Mouse (Mus musculus): ENCODE measurements around the gene Pfas. TPM values are rescaled to one million over a fixed set of nuclear protein-coding genes. Genes with fewer than 3 reads are reported as not detected.
"Not testable (repeated sequence)": the region's sequence is repeated elsewhere in the genome, so short reads cannot be mapped to it uniquely, and the experiment has no call there.

Gene Pfas
- total RNA-seq, 2 experiments from 2014 or later = 77.9 to 101 TPM

DNA sequence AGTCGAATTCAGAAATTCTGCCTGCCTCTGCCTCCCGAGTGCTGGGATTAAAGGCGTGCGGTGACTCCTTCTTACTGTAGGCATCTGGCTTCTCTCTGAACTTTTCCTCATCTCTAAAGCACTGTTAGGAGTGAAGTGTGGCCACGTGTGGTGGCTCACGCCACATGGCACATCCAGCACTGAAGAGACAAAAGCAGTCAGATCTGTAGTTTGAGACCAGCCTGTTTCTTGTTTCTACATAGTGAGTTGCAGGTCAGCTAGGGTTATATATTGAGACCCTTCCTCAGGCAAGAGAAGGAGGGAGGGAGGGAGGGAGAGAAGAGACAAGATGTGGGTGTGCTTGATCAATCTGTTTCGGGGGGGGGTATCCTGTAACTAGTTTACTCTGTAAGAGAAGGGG lies 33.2 kb downstream of the Pfas start, which contains the start of gene Rangrf:
Gene Rangrf, minus strand, starts transcription at position 101 of the 400 bp plus-strand sequence.
- ATAC-seq (replicated peaks; ENCODE audit: low FRiP score, low TSS enrichment, poor library complexity, severe bottlenecking) = no peak

DNA sequence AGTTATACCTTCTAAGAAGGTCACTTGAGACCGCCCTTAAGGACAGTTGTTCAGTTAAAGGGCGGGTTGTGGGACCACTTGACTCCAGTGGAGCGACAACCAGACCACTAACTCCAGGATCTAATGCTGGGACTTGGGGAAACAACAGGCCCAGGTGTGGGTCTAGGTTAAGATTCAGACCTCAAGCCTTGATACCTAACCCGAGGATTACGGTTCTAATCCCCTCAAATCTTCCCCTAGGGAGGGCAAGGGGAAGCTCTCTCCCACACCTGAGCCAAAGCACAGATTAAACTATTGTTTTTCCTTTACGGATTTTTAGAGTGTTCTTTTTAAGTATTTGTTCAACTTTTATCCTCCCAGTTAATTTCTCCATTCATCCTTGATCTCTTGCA lies 34.2 kb downstream of the Pfas start:
- no peak for ATAC-seq (replicated peaks; ENCODE audit: low FRiP score, low TSS enrichment, poor library complexity, severe bottlenecking)

DNA sequence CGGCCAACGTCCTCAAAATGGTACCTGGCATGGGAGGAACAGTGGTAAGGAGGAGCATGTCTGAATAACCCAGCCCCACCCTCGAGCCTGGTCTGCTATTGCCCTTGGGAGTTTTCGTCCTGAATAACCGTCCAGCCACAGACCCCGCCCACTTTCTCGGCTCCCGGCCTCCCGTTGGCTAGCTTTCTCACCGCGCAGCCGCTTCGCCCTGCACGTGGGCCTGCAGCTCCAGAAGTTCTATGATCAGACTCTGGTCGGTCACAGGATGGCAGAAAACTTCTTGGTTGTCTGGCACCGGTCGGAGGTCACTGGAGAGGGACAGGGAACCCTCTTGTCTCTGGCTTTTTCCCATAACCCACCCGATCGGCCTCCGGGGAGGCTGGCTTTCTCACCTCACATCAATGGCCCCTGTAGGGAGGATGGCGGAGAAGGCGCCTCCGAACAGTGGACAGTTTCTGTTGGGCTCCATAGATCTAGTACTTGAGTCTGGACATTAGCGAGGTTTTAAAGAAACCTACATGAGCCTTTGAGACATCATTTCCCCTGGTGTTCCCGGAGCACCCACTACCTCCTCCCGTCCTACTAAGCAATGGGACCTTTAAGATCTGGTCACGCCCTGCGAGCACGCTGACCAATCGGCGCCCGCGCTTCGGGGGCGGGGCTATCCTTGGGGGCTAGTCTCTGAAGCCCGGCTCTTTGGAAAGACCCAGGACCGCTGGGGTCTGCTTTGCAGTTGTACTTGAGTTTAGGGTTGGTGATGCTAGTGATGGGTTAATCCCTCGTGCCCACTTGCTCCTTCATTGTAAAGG lies 34.8 kb downstream of the Pfas start:
- peak; percentile 83 for ATAC-seq (replicated peaks; ENCODE audit: low FRiP score, low TSS enrichment, poor library complexity, severe bottlenecking)

DNA sequence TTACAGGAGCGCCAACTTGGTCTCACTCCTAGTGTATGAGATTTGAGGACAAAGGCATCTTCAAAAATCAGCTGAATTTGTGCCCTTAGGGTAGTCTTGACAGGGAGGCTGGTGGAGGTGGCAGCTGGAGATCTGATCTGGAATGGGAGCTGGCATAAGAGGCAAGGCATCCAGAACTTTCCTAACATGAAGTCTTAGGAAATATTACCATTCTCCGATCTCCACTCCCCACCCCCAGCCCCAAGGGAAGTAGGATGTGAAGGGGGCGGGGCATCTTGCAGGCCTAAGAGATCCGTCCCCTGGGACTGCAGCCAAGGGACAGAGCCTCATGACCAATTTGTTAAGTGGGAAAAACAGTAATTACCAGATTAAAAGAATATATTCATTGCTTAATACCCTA lies 38.0 kb downstream of the Pfas start:
- ATAC-seq (replicated peaks; ENCODE audit: low FRiP score, low TSS enrichment, poor library complexity, severe bottlenecking) = no peak

DNA sequence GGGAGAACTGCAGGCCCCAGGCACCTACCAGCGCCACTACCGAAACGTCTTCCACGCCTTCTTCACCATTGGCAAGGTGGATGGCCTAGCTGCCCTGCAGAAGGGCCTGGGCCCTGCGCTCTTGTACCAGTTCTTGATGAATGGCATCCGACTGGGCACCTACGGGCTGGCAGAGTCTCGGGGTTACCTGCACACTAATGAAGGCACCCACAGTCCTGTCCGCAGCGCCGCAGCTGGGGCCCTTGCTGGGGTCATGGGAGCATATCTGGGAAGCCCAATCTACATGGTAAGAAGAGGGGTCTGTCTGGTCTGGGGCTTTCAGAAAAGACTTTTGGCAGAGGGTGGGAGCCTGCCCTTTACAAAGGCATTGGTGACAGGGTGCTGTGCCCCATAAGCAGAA lies 39.5 kb downstream of the Pfas start:
- no peak for ATAC-seq (replicated peaks; ENCODE audit: low FRiP score, low TSS enrichment, poor library complexity, severe bottlenecking)

DNA sequence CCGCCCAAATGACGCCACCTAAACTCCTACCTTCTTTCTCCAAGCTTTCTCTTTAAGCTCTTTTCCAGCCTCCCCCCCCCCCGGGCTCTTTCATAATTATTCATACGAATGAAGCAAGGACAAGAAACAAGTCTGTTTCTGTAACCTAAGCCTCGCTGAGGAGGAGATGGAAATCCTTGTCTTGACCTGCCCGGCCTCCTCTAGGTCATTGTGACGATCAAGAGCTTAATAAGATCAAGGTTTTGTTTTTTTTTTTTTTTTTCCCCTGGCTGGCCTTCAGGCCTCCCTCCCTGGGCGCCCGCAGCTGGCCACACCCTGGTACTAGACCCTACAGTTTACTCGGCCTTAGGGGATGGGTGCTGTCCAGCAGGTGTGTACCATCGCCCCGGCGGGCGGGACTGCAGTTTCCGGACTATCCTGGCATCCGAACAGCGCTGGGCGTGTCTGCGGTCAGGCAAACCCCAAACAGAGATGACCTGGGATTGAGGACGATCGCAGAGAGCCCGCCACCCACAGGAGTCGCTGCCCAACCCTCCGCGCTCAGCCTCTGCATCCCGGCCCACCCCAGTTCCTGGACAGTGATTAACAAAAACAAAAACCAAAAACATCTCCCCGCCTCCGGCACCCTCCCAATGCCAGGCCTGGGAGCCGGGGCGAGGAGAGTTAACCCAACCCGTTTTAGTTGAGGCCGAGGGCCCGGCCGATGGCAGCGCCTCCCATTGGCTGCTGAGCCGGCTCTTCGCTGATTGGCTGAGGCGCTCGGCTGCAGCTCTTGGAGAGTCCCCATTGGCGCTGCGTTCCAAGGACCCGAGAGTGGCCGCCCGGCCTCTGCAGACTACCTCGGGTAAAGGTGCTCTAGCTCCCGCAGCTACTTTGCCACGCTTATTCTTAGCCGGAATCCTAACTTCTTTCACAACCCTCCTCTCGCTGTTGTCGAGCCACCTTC lies 40.6 kb downstream of the Pfas start, which contains the start of gene Slc25a35:
Gene Slc25a35, plus strand, starts transcription at position 795 of the 946 bp plus-strand sequence.
- peak; percentile 91 for ATAC-seq (replicated peaks; ENCODE audit: low FRiP score, low TSS enrichment, poor library complexity, severe bottlenecking)

DNA sequence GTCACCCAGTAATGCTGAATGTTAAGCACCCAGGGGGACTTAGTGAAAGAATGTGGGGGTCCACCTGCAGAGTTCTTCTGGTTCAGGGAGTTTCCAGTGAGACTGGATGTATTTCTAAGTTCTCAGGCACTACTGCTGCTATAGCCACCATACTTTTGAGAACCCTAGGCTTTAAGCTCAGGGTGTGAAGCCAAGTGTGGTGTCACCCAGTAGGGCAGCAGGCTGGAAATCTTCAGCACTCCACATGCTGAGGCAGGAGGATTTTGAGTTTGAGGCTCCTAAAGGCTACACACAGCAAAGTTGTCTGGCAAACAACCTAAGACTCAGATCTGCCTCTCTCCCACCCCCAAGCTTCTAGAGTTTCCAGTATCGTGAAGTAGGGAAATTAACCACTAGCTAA lies 41.7 kb downstream of the Pfas start:
- ATAC-seq (replicated peaks; ENCODE audit: low FRiP score, low TSS enrichment, poor library complexity, severe bottlenecking) = no peak

DNA sequence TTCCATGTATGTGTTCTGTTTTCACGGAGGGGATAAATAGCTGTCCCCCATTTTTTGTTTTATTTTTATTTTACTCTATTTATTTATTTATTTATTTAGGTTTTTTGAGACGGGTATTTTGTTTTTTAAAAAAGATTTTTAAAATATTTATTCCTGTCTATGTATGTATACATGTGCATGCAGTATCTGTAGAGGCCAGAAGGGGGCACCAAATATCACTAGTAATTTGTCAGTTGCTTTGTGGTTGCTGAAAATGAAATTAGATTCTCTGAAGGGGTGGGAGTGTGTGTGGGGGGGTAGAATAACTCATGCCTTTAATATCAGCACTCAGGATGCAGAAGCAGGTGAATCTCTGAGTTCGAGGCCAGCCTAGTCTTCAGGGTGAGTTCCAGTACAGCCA lies 42.4 kb downstream of the Pfas start:
- ATAC-seq (replicated peaks; ENCODE audit: low FRiP score, low TSS enrichment, poor library complexity, severe bottlenecking) = no peak

DNA sequence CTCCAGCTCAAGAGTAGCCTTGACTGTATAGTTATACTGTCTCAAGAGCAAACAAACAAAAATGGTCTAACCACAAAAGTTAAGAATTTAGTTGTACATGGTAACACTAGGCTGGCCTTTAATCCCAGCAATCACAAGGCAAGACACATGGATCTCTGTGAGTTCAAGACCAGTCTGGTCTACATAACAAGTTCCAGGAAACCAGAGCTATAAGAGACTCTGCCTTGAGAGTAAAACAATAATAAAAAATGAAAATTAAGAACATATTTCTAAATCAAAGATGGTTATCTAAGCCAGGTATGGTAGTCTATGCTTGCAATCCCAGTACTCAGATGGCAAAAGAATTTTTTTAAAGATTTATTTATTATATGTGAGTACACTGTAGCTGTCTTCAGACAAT lies 43.2 kb downstream of the Pfas start:
- no peak for ATAC-seq (replicated peaks; ENCODE audit: low FRiP score, low TSS enrichment, poor library complexity, severe bottlenecking)

DNA sequence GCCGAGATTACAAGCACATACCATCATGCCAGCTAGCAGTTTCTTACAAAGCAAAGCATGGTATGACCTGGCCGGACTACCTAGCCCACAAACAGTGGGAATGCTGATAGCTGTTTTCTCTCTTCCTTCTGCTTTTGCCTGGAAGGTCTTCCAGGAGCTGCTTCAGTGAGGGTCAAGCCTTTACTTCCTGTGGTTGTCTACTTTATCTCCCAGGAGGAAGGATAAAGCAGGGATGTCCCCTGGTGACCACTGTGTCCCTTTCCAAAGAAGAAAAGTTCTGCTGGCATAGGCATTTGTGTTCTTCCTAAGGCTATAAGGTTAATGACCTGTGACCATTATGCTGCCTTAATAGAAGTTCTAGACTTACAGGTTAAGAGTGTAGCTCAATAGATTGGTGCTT lies 44.9 kb downstream of the Pfas start:
- ATAC-seq (replicated peaks; ENCODE audit: low FRiP score, low TSS enrichment, poor library complexity, severe bottlenecking) = no peak

DNA sequence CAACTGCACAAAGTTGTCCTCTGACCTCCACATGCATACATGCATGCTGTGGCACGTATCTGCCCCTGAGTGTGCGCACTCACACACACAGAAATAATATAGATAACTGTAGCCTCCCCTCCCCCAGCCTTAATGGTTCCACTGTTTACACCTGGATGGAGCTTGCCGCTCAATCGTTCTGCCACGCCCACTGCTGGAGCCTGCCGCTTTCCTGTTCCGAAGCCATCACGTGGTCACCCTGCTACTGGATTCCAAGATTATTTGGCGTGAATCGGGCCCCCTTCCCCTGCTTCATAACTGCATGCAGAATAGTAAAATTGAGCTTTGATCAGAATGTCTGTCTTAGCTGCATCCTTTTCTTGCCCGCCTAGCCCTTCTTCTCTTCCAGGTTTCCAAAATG lies 46.1 kb downstream of the Pfas start:
- not testable (repeated sequence) for ATAC-seq (replicated peaks; ENCODE audit: low FRiP score, low TSS enrichment, poor library complexity, severe bottlenecking)

DNA sequence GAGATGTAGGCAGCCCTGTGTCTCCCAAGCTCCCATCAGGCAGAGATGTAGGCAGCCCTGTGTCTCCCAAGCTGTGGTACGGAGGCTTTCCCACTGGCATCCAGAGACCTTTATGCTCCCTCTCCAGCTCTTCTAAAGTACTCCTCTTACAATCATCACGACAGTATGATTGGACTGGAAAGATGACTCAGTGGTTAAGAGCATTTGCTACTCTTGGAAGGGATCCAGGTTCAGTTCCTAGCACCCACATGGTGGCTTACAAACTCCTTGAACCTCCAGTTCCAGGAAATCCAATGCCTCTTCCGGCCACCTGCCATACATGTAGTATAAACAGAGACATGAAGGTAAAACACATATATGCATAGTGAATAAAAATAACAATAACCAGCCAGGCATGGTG lies 46.7 kb downstream of the Pfas start:
- no peak for ATAC-seq (replicated peaks; ENCODE audit: low FRiP score, low TSS enrichment, poor library complexity, severe bottlenecking)

DNA sequence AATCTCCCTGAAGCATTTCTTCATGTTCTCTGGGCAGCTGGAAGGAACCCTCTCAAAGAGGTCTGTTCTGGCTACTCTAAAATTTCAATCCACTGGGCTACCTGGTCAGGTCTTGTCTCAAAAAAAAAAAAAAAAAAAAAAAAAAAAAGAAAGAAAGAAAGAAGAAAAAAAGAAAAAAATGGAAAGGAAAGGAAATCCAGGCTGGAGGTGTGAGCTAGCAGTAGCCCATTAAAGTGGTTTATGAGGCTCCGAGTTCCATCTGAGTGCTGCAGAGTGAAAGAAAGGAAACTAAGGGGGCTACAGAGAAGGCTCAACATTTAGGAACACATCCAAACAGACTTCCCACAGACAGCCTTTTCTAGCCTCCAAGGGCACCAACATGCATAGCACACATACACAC lies 50.3 kb downstream of the Pfas start:
- ATAC-seq (replicated peaks; ENCODE audit: low FRiP score, low TSS enrichment, poor library complexity, severe bottlenecking) = no peak

DNA sequence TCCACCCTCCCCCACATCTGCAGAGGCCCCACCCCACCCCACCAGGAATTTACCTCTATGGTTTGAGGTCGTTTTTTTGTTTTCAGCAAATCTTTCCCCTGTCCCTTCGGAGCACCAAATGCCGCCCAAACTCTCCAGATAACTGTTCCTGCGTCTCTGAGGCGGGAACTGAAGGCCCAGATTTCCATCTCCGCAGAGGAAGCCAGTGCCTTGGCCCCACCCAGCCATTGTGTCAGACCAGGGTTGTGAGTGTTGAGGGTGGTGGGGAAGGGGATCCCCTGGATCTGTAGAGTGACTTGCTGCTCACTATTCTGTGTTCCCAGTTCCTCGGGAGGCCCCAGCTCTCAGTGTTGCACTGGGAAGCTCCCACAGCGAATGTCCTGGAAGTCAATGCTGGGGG lies 51.0 kb downstream of the Pfas start, which contains the start of gene Arhgef15:
Gene Arhgef15, minus strand, starts transcription at position 173 of the 400 bp plus-strand sequence.
- no peak for ATAC-seq (replicated peaks; ENCODE audit: low FRiP score, low TSS enrichment, poor library complexity, severe bottlenecking)

DNA sequence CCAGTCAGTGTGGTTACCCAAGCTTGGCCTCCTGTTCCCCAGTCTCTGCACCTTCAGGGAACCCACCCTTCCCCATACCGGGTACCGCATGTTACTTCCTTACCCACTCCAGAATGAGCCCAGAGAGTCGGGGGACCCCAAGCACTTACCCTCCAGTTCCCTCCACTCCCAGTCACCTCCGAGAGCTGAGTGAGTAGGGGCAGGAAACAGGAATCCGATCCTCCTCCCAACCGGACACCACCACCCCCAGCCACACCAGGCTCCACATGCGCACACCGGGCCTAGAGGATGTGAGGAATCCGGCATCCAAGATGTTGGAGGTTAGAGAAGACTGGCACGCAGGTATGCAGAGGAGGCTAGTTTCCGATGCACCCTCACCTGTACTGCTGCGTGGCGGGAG lies 51.6 kb downstream of the Pfas start:
- ATAC-seq (replicated peaks; ENCODE audit: low FRiP score, low TSS enrichment, poor library complexity, severe bottlenecking) = no peak

DNA sequence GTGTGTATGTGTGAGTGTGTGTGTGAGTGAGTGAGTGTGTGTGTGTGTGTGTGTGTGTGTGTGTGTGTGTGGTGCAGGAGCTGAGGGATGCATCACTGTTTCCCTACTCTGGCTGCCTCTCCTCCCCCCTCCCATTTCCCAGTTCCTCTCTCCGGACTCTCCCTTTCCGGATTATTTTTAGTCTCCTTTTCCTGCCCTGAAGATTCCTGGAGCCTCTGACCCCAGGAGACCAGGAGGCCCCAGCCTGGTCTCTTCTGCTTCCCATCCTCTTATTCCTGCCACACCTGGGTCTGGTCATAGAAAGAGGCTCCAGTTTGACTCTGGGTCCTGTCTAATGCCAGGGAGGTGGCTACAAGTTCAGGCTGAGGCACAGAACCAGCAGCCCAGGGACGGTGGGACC lies 52.2 kb downstream of the Pfas start:
- no peak for ATAC-seq (replicated peaks; ENCODE audit: low FRiP score, low TSS enrichment, poor library complexity, severe bottlenecking)

DNA sequence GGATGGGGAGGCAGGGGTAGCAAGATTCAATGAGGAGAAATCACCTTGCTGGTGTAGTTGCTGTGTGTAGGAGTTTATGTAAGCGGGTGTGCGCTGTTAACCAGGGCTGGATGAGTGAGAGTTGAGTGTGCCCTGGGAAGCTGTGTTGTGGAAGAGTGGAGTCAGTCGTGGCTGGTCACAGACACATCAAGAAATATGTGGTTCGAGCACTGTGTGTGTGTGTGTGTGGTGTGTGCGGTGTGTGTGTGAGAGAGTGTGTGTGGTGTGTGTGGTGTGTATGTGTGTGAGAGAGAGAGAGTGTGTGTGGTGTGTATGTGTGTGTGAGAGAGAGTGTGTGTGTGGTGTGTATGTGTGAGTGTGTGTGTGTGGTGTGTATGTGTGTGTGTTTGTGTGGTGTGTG lies 52.8 kb downstream of the Pfas start:
- no peak for ATAC-seq (replicated peaks; ENCODE audit: low FRiP score, low TSS enrichment, poor library complexity, severe bottlenecking)

DNA sequence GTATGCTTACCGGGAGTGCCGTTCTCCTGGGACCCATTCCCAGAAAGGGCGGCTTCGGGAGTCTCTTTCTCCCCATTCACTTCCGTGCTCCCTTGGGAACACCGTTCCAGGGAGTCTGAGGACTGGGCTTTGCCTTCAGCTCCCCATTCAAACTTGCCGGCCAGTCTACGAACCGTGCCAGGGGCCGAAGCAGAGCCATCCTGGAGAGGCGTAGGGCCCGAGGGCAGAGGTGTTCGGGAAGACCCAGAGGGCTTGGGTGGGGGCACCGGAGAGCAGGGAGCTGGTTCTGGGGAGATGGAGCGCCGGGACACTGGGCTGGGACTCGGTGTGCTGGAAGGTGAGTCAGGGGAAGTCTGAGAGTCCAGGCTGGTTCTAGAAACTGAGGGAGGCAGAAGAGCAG lies 53.9 kb downstream of the Pfas start:
- 0 out of 2 replicates have a peak, but pooled peaks have one; percentile 20 for ATAC-seq (replicated peaks; ENCODE audit: low FRiP score, low TSS enrichment, poor library complexity, severe bottlenecking)

DNA sequence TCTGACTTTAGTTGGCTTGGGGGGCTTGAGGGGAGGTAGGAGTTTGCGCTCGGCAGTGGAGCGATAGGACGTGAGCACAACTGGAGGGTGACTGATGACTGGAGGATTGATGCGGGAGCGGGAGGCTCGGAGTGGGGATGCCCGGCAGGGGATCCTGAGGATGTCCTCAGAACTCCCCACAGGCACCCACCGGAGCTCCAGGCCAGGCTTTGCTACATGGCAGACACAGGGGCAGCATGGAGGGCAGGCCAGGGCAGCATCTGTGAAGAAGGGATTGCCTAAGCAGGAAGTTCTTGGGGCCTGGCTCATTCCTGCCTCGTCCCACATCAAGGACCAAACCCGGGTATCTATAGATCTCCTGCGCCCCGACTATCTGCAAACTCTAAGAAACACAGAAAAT lies 54.4 kb downstream of the Pfas start:
- ATAC-seq (replicated peaks; ENCODE audit: low FRiP score, low TSS enrichment, poor library complexity, severe bottlenecking) = no peak

DNA sequence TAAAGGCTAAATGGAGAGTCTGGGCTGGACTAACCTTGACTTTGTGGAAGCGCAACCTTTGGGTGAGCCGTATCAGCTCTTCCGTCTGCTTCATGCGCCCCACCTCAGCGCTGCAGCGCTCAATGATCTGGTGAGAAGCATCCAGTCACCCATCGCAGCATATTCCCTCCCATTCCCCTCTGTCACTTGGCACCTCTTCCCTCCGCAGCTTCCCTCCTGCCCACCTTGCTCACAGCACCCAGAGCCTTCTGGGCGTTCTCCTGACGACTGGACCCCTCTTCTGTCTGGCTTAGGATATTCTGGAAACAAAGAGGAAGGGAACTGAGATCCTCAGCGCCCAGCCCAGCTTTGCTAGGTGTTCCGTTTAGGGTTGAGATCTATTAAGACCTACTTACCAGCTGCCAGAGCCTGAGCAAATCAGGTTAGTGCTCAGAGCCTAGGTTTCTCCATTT lies 60.7 kb downstream of the Pfas start:
- ATAC-seq (replicated peaks; ENCODE audit: low FRiP score, low TSS enrichment, poor library complexity, severe bottlenecking) = no peak
